Mouse (Mus musculus): ENCODE measurements around the gene Rai1.

The Rai1 gene

GRCm38 (mm10) chr11:60189501-60190040 is 84.8 kb downstream of the Rai1 start:
- DNase-seq (ENCODE audit: low read depth, low spot score): peak; percentile 57

GRCm38 (mm10) chr11:60190055-60190641 is 85.3 kb downstream of the Rai1 start:
- no peak for DNase-seq (ENCODE audit: low read depth, low spot score)

DNA sequence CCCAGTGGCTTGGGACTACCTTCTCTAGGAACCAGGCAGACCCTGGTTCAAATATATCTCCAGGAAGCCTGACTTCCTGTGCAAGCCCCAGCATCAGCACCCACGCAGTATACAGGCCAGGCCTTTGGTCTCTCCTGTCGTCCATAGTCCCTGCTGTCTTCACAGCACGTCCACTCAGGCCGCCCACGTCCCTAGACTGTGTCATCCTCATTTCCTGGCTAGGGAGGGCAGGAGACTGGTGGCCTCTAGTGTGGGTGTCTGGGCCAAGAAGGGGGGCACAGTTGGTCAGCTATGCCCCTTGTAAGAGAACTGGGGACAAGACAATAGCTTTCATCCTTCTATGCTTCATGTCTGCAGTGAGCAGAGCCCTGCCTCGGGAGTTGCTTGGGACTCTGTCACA is 87.7 kb downstream of the Rai1 start:
- no peak for DNase-seq (ENCODE audit: low read depth, low spot score)

DNA sequence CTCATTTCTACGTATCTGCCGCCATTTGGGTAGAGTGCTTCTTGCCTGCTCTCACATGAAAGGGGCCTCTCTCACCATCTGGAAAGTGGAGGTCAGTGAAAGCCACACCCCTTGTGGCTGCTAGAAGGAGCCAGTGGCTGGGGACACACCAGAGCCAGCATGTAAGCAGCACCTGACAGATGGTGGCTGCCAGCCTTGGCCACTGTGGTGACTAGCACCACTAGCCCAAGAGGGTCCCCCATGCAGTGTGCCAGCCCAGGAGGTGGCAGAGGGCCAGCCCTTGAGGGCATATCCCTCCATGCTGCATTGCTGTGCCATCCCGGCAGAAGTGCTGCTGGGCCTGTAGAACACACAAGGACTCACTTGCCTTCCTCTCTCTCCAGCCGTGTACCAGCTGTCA is 88.7 kb downstream of the Rai1 start:
- no peak for DNase-seq (ENCODE audit: low read depth, low spot score)

DNA sequence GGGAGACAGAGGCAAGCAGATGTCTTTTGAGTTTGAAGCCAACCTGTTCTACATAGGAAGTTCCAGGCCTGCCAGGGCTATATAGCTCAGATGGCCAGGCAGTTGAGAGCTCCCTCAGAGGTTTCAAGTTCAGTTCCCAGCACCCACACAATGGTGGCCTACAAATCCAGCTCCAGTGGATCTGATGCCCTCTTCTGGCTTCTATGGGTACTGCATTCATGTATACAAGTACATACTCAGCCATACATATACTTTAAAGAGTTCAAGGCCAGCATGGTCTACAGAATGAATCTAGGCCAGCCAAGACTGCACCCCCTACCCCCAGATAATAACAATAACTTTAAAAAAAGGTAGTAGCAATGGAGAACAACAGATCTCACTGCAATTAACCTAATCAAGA is 90.3 kb downstream of the Rai1 start:
- peak; percentile 87 for DNase-seq (ENCODE audit: low read depth, low spot score)

DNA sequence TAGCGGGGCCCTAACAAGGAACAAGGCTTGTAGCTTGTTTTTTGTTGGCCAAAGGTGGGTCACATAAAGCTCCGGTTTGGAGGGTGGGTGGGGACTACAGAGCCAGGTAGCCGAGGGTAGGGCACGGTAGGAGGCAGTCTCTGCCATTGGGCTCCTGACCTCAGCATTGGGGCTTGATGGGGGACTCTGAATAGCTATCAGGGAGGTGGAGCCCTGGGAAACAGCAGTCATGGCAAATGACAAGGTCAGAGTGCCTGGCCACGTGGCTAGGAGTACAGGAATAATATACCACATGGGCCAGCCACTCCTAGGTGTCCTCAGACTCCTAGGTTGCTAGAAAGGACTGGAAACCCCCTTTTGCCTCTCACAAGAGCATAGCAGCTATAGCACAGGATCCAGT is 91.5 kb downstream of the Rai1 start:
- DNase-seq (ENCODE audit: low read depth, low spot score): no peak

DNA sequence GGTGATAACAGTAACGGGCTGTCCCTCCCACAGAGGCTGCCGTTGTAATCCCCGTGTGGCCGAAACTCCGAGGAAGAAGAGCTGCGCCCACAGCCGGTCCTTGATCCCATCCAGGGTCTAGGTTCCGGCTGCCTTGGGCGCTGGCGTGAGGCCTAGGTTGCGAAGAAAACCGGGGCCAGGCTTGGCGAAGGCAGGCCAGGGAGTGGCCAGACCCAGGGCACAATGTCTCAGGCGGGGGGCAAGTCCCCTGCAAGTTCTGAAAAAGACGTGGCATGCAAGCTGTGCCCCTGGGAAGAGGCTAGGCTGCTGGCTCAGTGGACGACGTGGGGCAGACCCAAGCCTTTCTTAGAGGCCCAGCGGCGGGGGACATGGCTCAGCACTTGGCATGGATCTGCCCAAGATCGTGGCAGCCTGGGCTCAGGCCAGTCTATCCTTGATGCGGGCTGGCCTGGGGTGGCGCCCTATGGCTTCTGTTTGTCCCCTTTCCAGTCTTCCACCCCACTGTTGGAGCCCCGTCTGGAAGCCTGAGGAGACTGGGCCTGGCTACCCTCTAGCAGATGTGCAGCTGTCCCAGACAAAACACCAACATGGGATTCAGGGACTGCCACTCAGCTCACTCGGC is 93.3 kb downstream of the Rai1 start:
- DNase-seq (ENCODE audit: low read depth, low spot score): no peak

DNA sequence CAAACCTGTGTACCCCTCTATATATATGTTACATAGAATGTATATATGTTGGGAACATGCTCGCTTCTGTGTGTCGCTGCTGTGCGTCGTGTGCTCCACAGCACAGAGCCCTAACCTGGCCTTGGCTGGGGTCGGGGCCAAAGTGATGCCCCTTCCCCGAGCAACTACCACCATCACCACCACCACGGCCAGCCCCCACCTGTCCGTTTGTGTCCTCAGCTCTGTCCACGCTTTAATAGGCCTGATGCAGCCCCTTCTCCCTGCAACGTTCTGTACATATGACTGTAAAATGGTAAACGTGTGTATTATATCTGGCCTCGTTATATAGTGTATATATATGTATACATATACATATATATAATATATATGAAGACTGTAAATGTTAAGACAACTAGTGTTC is 93.8 kb downstream of the Rai1 start:
- DNase-seq (ENCODE audit: low read depth, low spot score): no peak

DNA sequence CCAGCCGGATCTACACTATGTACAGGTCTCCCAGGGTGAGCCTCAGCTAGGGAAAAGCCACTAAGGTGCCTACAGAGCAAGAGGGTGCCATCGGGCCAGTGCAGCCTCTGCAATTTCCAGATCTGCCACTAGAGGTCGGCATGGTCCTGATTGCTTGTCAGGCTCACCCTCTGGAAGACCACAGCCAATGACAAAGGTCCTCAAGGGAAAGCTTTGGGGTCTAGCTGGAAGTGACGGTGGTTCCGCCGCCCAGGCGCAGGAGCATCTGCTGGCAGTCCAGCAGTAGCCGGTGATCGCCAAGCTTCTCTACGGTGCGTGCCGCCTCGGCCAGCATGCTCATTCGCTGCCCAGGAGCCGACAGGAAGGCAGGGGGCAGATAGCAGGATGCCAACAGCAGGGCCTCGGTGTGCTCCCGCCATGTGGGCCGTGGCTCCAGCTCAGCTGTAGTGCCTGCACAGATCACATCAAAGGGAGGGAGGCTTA is 94.9 kb downstream of the Rai1 start:
- DNase-seq (ENCODE audit: low read depth, low spot score): peak; percentile 92

DNA sequence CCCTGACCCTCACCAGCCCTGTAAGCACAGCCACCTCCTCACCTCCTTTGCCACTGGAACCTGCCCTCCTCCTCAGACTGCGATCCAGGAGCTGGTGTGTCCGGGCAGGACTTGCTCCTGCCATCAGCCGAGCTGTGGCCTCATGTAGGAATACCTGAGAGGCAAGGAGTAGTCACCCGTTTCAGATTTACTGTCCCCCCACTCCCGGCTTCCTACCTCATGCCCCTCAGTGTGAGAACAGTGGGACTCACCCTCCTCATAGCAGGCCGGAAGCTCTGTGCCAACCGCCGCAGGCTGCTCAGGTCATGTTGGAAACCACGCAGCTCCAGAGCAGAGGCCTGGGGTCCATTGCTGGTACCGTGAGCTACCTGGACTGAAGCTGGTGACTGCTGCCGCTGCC is 95.6 kb downstream of the Rai1 start:
- no peak for DNase-seq (ENCODE audit: low read depth, low spot score)

GRCm38 (mm10) chr11:60202710-60203638 is 98.2 kb downstream of the Rai1 start:
- no peak for DNase-seq (ENCODE audit: low read depth, low spot score)

- no peak for DNase-seq (ENCODE audit: low read depth, low spot score)
Measured at GRCm38 (mm10) chr11:60205026-60205425, 100.2 kb downstream of the Rai1 start.

- DNase-seq (ENCODE audit: low read depth, low spot score): no peak
Measured at GRCm38 (mm10) chr11:60206207-60206606, 101.4 kb downstream of the Rai1 start.

DNA sequence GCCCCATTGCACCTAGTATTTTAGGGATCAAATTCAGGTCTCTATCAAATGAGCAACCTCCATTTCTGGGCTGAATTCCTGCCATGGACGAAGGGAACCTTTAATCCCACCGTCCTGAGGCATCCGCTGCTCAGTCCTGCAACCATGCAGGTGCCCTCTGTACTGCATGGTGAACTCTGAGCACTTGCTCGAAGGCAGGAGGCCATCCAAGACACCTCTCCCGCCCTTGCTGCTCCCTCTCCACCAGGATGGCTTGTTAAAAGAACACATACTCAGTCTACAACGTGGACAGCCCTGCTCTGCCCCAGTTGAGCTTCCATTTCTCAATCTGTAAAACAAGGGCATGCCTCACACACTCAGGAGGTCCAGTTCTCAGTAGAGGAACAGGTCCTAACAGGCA is 103.4 kb downstream of the Rai1 start:
- no peak for DNase-seq (ENCODE audit: low read depth, low spot score)

DNA sequence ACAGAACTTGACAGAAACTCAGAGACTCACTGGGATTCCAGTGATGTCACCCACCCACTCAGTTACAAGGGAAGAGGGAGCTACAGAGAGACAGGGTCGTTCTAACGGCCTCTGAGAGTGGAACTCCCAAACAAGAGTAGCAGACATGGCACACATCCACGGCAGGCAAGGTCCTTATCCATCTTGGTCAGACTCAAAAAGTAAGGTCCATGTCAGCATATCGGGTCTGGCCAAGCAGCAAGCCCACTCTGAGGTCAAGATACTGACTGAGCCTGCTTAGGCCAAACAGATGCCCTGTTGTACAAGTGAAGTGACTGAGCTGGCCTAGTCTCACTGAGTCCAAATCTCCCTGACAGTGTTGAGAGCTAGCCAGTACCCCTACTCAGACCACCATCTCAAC is 103.9 kb downstream of the Rai1 start:
- no peak for DNase-seq (ENCODE audit: low read depth, low spot score)

DNA sequence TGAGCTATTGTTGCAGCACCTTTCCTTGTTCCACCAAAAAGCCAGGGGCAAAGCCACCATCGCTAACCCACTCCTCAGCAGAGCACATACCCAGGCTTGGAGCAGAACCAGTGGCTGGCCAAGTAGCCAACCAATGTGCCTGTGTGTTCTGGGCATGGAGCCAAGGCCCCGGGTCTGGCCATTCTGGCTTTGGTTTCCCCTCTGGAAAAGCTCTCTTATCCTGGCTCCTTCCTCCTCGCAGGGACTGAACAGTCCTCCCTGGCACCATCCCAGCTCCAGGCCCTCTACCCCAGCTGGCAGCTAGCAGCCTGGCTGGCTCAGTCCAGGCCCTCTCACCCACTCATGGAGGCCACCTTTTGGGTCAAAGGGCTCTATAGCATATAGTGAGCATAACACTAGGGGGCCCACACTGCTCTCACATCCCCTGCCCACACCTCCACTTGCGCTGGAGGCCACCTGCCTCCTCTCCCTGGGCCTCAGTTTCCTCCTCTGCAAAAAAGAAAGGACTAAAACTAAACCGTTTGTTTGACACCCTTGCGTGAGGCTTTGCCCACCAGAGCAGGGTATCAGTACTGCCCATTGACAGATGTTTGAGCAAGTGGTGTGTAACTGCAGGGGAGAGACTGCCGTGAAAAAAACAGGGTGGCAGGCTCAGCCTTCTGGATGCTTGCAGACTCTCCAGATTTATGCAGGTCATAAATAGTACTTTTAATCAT is 104.6 kb downstream of the Rai1 start:
- DNase-seq (ENCODE audit: low read depth, low spot score): no peak

DNA sequence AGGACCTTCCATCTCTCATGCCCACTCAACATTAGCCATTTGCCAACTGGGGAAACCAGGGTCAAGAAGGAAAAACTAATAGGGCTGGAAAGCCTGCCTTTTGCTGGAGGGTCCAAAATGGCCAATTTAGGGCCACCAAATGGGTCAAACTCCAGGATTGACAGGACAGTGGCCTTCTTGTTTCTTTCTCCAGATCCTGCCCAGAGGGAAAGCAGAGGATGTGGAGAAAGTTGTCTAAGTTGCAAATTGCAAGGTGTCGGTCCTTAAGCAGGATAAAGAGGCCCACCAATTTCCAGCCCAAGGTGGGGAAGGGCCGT is 105.1 kb downstream of the Rai1 start:
- DNase-seq (ENCODE audit: low read depth, low spot score): no peak

DNA sequence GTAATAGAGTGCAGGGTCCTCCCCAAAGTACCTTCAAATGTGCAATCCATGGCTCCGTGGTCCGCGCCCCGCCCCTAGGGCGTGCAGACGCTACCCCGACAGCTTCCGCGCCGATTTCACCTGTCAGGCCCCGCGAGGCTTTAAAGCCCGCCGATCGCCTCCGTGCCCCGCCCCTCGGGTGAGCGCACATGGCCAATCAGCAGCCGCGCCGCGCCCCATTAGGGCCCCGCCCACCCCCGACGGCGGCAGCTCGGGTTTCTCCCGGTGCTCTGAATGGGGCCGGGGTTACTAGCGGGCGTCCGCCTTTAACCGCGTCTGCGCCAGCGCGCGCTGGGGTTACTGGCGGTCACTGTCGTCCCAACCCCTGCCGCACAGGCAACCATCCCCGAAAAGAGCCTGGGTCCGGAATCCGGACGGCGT is 105.5 kb downstream of the Rai1 start:
- DNase-seq (ENCODE audit: low read depth, low spot score): peak; percentile 99

GRCm38 (mm10) chr11:60211152-60211551 is 106.3 kb downstream of the Rai1 start:
- no peak for DNase-seq (ENCODE audit: low read depth, low spot score)

GRCm38 (mm10) chr11:60211761-60212160 is 106.9 kb downstream of the Rai1 start:
- DNase-seq (ENCODE audit: low read depth, low spot score): no peak

DNA sequence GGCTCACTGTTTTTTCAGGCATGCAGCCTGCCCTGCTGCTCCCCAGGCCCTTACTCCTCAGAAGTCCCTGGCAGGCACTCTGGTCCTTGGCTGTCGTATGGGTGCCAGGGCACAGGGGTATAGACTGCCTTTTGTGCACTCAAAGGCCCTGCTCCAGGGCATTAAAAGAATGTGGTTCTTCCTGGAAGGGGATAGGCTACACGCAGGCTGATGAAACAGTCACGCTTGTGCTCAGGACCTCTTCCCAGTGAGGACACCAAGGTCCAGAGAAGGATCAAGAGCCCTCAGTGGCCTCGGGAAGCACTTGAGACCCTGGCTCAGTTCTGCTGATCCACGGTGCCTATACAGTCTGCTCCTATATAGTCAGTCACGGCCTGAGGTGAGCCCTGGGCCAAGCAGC is 108.5 kb downstream of the Rai1 start:
- no peak for DNase-seq (ENCODE audit: low read depth, low spot score)

- DNase-seq (ENCODE audit: low read depth, low spot score): no peak
Measured at GRCm38 (mm10) chr11:60216671-60217070, 111.9 kb downstream of the Rai1 start.

Measured in ZHBTc4 (cell line).